Comparison of ENCODE assay signal across 8 mouse cellular contexts in the genomic region with DNA sequence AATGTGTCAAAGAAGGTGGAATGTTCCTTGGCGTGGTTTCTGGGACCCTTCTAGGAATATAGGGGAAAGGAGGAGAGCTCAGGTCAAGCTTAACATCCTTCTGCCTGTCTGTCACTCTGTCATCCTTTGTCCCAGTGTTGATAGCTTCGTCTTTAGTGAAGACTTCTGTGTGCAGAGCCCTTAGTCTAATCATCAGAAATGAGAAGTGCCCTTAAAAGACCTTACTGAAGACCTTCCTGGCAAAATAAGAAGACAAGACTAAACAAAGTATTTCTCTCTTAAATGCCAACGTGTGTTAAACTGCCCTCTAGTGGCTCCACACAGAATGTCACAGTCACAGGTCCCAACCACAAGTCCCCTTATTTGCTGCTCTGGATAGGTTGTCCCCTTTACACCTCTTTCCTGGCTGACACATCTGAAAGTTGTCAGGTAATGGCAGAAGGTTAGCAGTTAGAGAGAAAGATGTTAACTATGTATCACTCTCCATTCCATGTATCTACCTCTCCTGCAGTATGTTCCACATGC.
DNase-seq lines count a peak whose midpoint lies in the region; ATAC-seq lines count a peak whose summit lies in the region.
"Had no signal": no experiment of that assay in that cellular context is flagged by ENCODE, and none has a peak within 500 bp of the region (broad histone marks: within the 10 kb centered on the region; RNA-seq: fewer than 3 reads in every experiment).

No protein-coding gene starts in this region.

- H3K4me3 ChIP-seq in limb, embryonic 11.5 days (ENCODE audit: low read depth, low read length): no peak overlapping the region
- no peak overlapping the region for H3K4me3 ChIP-seq in limb, embryonic 10.5 days
- H3K4me3 ChIP-seq: heart, embryonic 13.5 days had no signal

- H3K9ac ChIP-seq in limb, embryonic 11.5 days (ENCODE audit: low read length): no peak overlapping the region
- H3K9ac ChIP-seq: heart, embryonic 13.5 days had no signal

- no peak overlapping the region for H3K27ac ChIP-seq in limb, embryonic 11.5 days (replicated peaks; ENCODE audit: low read depth, low read length)
- H3K27ac ChIP-seq in limb, embryonic 10.5 days: no peak overlapping the region
- H3K27ac ChIP-seq: heart, embryonic 13.5 days had no signal

- no peak overlapping the region for H3K4me2 ChIP-seq in limb, embryonic 11.5 days (ENCODE audit: low read depth, severe bottlenecking)
- H3K4me2 ChIP-seq: heart, embryonic 13.5 days had no signal

- H3K9me3 ChIP-seq in limb, embryonic 11.5 days (ENCODE audit: control insufficient read depth, low read length): no peaks in the 10 kb centered on the region
- H3K9me3 ChIP-seq in limb, embryonic 10.5 days (replicated peaks): no peaks in the 10 kb centered on the region
- H3K9me3 ChIP-seq: heart, embryonic 13.5 days had no signal

- no peaks in the 10 kb centered on the region for H3K4me1 ChIP-seq in limb, embryonic 11.5 days (ENCODE audit: control insufficient read depth, insufficient read depth, low read length)
- H3K4me1 ChIP-seq in limb, embryonic 10.5 days: no peaks in the 10 kb centered on the region

- WGBS in limb, embryonic 11.5 days: 30% methylated on average over 3 of the region's 3 CpGs
- 36% methylated on average over 3 of the region's 3 CpGs for WGBS in limb, embryonic 10.5 days

- peak; percentile 50 for DNase-seq in limb, embryonic 11.5 days (ENCODE audit: low spot score)
- no peak for DNase-seq in limb, embryonic 10.5 days (ENCODE audit: low spot score)
- DNase-seq in MEL-GATA-1-ER (ENCODE audit: extremely low read depth, low read depth): peak; percentile 14
- DNase-seq in c-Kit-positive CD71-negative TER-119-negative erythroid progenitor cells, embryonic 14.5 days (ENCODE audit: low read depth): peak; percentile 22
- DNase-seq in forelimb bud, embryonic 11.5 days (ENCODE audit: low read depth, low spot score): peak; percentile 35
- DNase-seq in lung, adult 18-20 months: peak; percentile 25 to 50
- DNase-seq in telencephalon, adult 2 months (ENCODE audit: low read depth, low spot score): peak; percentile 48

- H3K27me3 ChIP-seq in limb, embryonic 11.5 days (ENCODE audit: control insufficient read depth, insufficient read depth, low read length): no peaks in the 10 kb centered on the region
- no peaks in the 10 kb centered on the region for H3K27me3 ChIP-seq in limb, embryonic 10.5 days (ENCODE audit: low read depth, poor library complexity, severe bottlenecking)

- no peaks in the 10 kb centered on the region for H3K36me3 ChIP-seq in limb, embryonic 11.5 days (ENCODE audit: control insufficient read depth, insufficient read depth, low read length)
- no peaks in the 10 kb centered on the region for H3K36me3 ChIP-seq in limb, embryonic 10.5 days
- H3K36me3 ChIP-seq: heart, embryonic 13.5 days had no signal

- ATAC-seq in limb, embryonic 11.5 days (ENCODE audit: insufficient number of reproducible peaks, low FRiP score, low TSS enrichment, low read depth): no peak
